Mouse (Mus musculus): Measurements from ENCODE around the gene Hoxc13. TPM values are rescaled to one million over a fixed set of nuclear protein-coding genes. Genes with fewer than 3 reads are reported as not detected.

Gene Hoxc13
- total RNA-seq, 2 experiments from 2014 or later: not detected

- no peak for DNase-seq (ENCODE audit: low spot score in 2 of 2)
- intact Hi-C loops (cut with DNase I): no loop called here
These were observed 40.8 kb downstream of the Hoxc13 start for GRCm38 (mm10) chr15:102961728-102962127.

- intact Hi-C loops (cut with DNase I): no loop called here
- DNase-seq (ENCODE audit: low spot score in 2 of 2): no peak
These were observed 41.6 kb downstream of the Hoxc13 start for GRCm38 (mm10) chr15:102962492-102962891.

- intact Hi-C loops (cut with DNase I): no loop called here
These were observed 42.4 kb downstream of the Hoxc13 start for GRCm38 (mm10) chr15:102963259-102963658.

GRCm38 (mm10) chr15:102963671-102964640 lies 43.1 kb downstream of the Hoxc13 start:
- intact Hi-C loops (cut with DNase I): no loop called here
- DNase-seq (ENCODE audit: low spot score in 2 of 2): no peak

More at GRCm38 (mm10) chr15:102963259-102963658, 42.4 kb downstream of the Hoxc13 start:
- no peak for DNase-seq (ENCODE audit: low spot score in 2 of 2)

GRCm38 (mm10) chr15:102965003-102965891 lies 44.3 kb downstream of the Hoxc13 start:
- DNase-seq (ENCODE audit: low spot score in 2 of 2): no peak
- intact Hi-C loops (cut with DNase I): no loop called here

- intact Hi-C loops (cut with DNase I): no loop called here
- no peak for DNase-seq (ENCODE audit: low spot score in 2 of 2)
These were observed 45.2 kb downstream of the Hoxc13 start for GRCm38 (mm10) chr15:102965892-102966775.

- intact Hi-C loops (cut with DNase I): no loop called here
- no peak for DNase-seq (ENCODE audit: low spot score in 2 of 2)
These were observed 45.9 kb downstream of the Hoxc13 start, which contains the start of gene Hoxc10 for GRCm38 (mm10) chr15:102966776-102967311. TSS of gene Hoxc10 (plus strand) at chr15:102966796.

- no peak for DNase-seq (ENCODE audit: low spot score in 2 of 2)
- intact Hi-C loops (cut with DNase I): no loop called here
These were observed 46.3 kb downstream of the Hoxc13 start, which contains the start of gene Hoxc5 for GRCm38 (mm10) chr15:102967312-102967510. TSS of gene Hoxc5 (plus strand) at chr15:102967443.

- intact Hi-C loops (cut with DNase I): no loop called here
- DNase-seq (ENCODE audit: low spot score in 2 of 2): no peak
These were observed 46.9 kb downstream of the Hoxc13 start for GRCm38 (mm10) chr15:102967511-102968397.

GRCm38 (mm10) chr15:102969296-102969695 lies 48.4 kb downstream of the Hoxc13 start:
- intact Hi-C loops (cut with DNase I): no loop called here
- DNase-seq (ENCODE audit: low spot score in 2 of 2): no peak

GRCm38 (mm10) chr15:102970740-102971139 lies 49.8 kb downstream of the Hoxc13 start:
- no peak for DNase-seq (ENCODE audit: low spot score in 2 of 2)
- intact Hi-C loops (cut with DNase I): loop anchor here (5.0 kb wide), 1 partner anchor 208 kb away; no protein-coding TSS in a partner anchor

GRCm38 (mm10) chr15:102972254-102972653 lies 51.4 kb downstream of the Hoxc13 start:
- no peak for DNase-seq (ENCODE audit: low spot score in 2 of 2)
- intact Hi-C loops (cut with DNase I): loop anchor here (5.0 kb wide), 1 partner anchor 210 kb away; no protein-coding TSS in a partner anchor

- intact Hi-C loops (cut with DNase I): loop anchor here (5.0 kb wide), 1 partner anchor 210 kb away; no protein-coding TSS in a partner anchor
- no peak for DNase-seq (ENCODE audit: low spot score in 2 of 2)
These were observed 51.9 kb downstream of the Hoxc13 start for GRCm38 (mm10) chr15:102972753-102973152.

GRCm38 (mm10) chr15:102975034-102975433 lies 54.1 kb downstream of the Hoxc13 start:
- no peak for DNase-seq (ENCODE audit: low spot score in 2 of 2)
- intact Hi-C loops (cut with DNase I): no loop called here

GRCm38 (mm10) chr15:102975688-102976111 lies 54.8 kb downstream of the Hoxc13 start:
- DNase-seq (ENCODE audit: low spot score in 2 of 2): no peak
- intact Hi-C loops (cut with DNase I): no loop called here

- DNase-seq (ENCODE audit: low spot score in 2 of 2): no peak
- intact Hi-C loops (cut with DNase I): no loop called here
These were observed 55.3 kb downstream of the Hoxc13 start, which contains the start of gene Hoxc9 for GRCm38 (mm10) chr15:102976171-102976570. TSS of gene Hoxc9 (plus strand) at chr15:102976439.

GRCm38 (mm10) chr15:102976631-102977422 lies 55.9 kb downstream of the Hoxc13 start:
- intact Hi-C loops (cut with DNase I): no loop called here
- no peak for DNase-seq (ENCODE audit: low spot score in 2 of 2)
